Mouse (Mus musculus) lung, embryonic 14.5 days (tissue): Measurements from ENCODE around the gene Fam169b. TPM values are rescaled to one million over a fixed set of nuclear protein-coding genes. Genes with fewer than 3 reads are reported as not detected.
"Not testable (repeated sequence)": the region's sequence is repeated elsewhere in the genome, so short reads cannot be mapped to it uniquely, and the experiment has no call there.

ENCODE experiments used
- ATAC-seq: fragments of 200-750 bp; cut with Nextera tagmentation; 2 replicates; pipeline ENCODE4 v1.8.0; 2017; ENCODE audit warnings: mild to moderate bottlenecking, moderate TSS enrichment, moderate library complexity; ENCODE audit not compliant: insufficient read depth
- DNase-seq: peaks from one replicate; pipeline ENCODE4 v3.0.0-alpha.2; 2015
- H3K27ac ChIP-seq: fragments of 300-500 bp; sonication (generic); 2 replicates; pipeline ENCODE4 v1.5.1; 2014; ENCODE audit warnings: low read depth, mild to moderate bottlenecking, moderate library complexity
- H3K27me3 ChIP-seq: fragments of 300-500 bp; sonication (generic); 2 replicates; pipeline ENCODE4 v1.6.1; 2014; ENCODE audit warnings: low read length, control low read depth; ENCODE audit not compliant: insufficient read depth
- H3K36me3 ChIP-seq: fragments of 300-500 bp; sonication (generic); 2 replicates; pipeline ENCODE4 v1.6.1; 2014; ENCODE audit warnings: control low read depth; ENCODE audit not compliant: insufficient read depth
- H3K4me1 ChIP-seq: fragments of 300-500 bp; sonication (generic); 2 replicates; pipeline ENCODE4 v1.6.1; 2014; ENCODE audit warnings: antibody characterized with exemption, control low read depth; ENCODE audit not compliant: insufficient read depth
- H3K4me2 ChIP-seq: fragments of 300-500 bp; sonication (generic); 2 replicates; pipeline ENCODE4 v1.6.1; 2014; ENCODE audit warnings: mild to moderate bottlenecking
- H3K4me3 ChIP-seq: fragments of 300-500 bp; sonication (generic); 2 replicates; pipeline ENCODE4 v1.5.1; 2014; ENCODE audit warnings: low read depth, low read length
- H3K9ac ChIP-seq: fragments of 300-500 bp; sonication (generic); 2 replicates; pipeline ENCODE4 v1.6.1; 2014
- H3K9me3 ChIP-seq: fragments of 300-500 bp; sonication (generic); 2 replicates; pipeline ENCODE4 v1.6.1; 2016; ENCODE audit warnings: low read depth, low read length, control low read depth
- CTCF ChIP-seq: IDR thresholded peaks from 2 replicates; pipeline ENCODE4 v1.5.1; 2016; ENCODE audit warnings: antibody characterized with exemption, low read depth
- WGBS: fragments of 180-500 bp; shearing (Covaris S2); extraction: QIAGEN DNeasy Blood & Tissue Kit; methylation state at CpG from one replicate; pipeline ENCODE4 v1.1.7; 2014; 5-methylcytosine and 5-hydroxymethylcytosine counted together
- polyA plus RNA-seq: library from polyadenylated mRNA; unstranded; fragments of >200 nt; fragmentation: Nextera tagmentation; extraction: Ambion mirVana; gene quantifications from 2 replicates; pipeline ENCODE4 v1.2.1, GENCODE M21; 2014

Fam169b gene
- polyA plus RNA-seq, 1 experiment from 2014 or later: 1.5 TPM

GRCm38 (mm10) chr7:68272607-68273006 is 1.0 kb upstream of the Fam169b start:
- Histone ChIP-seq H3K4me3 (no peak overlapping the region), H3K4me1 (peaks cover 5% of the 10 kb centered on the region; the same call in 1 of the 2 replicates), H3K27me3 (peaks cover 8% of the 10 kb centered on the region; the same call in 1 of the 2 replicates), H3K36me3 (no peaks in the 10 kb centered on the region), H3K4me2 (no peak overlapping the region), H3K9me3 (no peaks in the 10 kb centered on the region), H3K9ac (no peak overlapping the region), H3K27ac (no peak overlapping the region)
- 87% methylated on average over 10 of the region's 10 CpGs for WGBS
- no peak for TF ChIP-seq CTCF
- no peak for DNase-seq
- no peak for ATAC-seq

GRCm38 (mm10) chr7:68274218-68274617 is 579 bp downstream of the Fam169b start:
- no peak overlapping the region for H3K27ac ChIP-seq
- peaks cover 8% of the 10 kb centered on the region; the same call in 1 of the 2 replicates for H3K27me3 ChIP-seq
- DNase-seq: no peak
- H3K36me3 ChIP-seq: no peaks in the 10 kb centered on the region
- H3K4me3 ChIP-seq: no peak overlapping the region
- H3K4me2 ChIP-seq: no peak overlapping the region
- peaks cover 5% of the 10 kb centered on the region; the same call in 1 of the 2 replicates for H3K4me1 ChIP-seq
- no peak overlapping the region for H3K9ac ChIP-seq
- H3K9me3 ChIP-seq: no peaks in the 10 kb centered on the region
- 80% methylated on average over 2 of the region's 2 CpGs for WGBS
- no peak for ATAC-seq
- TF ChIP-seq CTCF: no peak

DNA sequence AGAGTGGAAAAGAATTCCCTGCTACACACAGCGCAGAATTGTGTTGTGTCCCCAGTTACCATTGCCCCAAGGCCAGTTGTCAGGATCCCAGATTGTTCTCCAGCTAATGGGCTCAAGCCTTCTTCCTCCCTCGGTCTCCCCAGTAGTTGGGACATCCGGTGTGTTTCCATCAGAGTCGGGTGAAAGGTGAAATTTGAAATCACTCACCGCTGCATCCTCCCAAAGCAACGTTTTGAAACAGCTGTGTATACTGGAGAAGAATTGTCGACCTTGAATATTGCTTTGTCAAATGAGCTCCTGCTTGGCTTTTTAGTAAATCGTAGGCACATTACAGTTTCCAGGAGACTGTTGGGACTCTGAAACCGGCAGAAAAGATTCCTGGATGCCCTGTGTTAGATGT is 1.3 kb downstream of the Fam169b start:
- H3K9ac ChIP-seq: no peak overlapping the region
- peaks cover 8% of the 10 kb centered on the region; the same call in 1 of the 2 replicates for H3K27me3 ChIP-seq
- peak; percentile 22 for DNase-seq
- peaks cover 5% of the 10 kb centered on the region; the same call in 1 of the 2 replicates for H3K4me1 ChIP-seq
- H3K27ac ChIP-seq: no peak overlapping the region
- 50% methylated on average over 9 of the region's 9 CpGs for WGBS
- no peak overlapping the region for H3K4me3 ChIP-seq
- no peaks in the 10 kb centered on the region for H3K36me3 ChIP-seq
- no peak for TF ChIP-seq CTCF
- ATAC-seq: no peak
- no peak overlapping the region for H3K4me2 ChIP-seq
- H3K9me3 ChIP-seq: no peaks in the 10 kb centered on the region

GRCm38 (mm10) chr7:68275445-68275837 is 1.8 kb downstream of the Fam169b start:
- ATAC-seq (0 out of 2 replicates have a peak, but pooled peaks have one; percentile 12), DNase-seq (peak; percentile 30)
- H3K9me3 ChIP-seq, H3K27ac ChIP-seq, H3K36me3 ChIP-seq, H3K27me3 ChIP-seq, H3K4me1 ChIP-seq: not testable (repeated sequence)
- Histone ChIP-seq H3K4me3 (peak overlapping the region; percentile 39), H3K4me2 (peak overlapping the region; percentile 70), H3K9ac (peak overlapping the region; percentile 45; the same call in 1 of the 2 replicates)
- 49% methylated on average over 9 of the region's 9 CpGs for WGBS

DNA sequence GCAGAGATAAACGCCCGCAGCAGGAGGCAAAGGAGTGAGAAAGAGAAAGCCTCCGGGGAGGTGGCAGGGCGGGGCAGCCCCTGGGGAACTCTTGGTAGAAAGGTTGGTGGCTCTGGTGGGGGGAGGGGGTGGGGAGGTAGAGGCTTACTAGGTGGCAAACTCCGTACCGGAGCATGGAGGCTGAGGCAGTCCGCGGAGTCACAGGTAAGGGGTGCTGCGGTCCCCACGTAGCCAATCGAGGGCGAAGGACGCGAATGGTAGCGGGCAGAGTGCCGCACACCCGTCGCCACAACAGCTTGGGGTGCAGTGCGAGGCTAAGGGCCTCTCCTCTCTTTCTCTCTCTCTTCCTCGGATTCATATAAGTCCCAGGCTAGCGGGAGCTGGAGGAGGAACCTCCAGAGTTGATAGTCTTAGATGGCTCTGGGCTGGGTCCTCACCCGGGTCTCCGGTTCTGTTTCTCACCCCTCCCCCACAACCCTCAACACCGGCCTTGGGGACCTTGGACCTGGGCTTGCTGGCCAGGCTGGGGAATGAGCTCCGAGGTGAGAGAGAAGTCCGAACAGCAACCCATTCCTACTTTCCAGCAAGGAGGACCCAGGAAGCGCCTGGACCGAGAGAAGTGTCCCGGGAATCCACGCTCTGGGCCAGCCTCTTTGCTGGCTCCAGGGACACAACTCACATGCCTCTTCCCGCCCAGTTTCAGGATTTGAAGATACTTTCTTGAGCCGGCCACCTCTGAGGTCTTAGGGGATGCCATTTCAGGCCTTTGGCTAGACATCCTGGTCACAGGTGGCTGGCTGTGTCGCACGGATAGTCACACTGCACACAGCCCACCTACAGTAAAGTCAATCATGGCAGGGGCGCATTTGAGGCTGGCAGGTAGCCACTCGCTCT is 2.4 kb downstream of the Fam169b start:
- Histone ChIP-seq H3K27me3 (peaks cover 8% of the 10 kb centered on the region; the same call in 1 of the 2 replicates), H3K9ac (peak overlapping the region; percentile 45; the same call in 1 of the 2 replicates), H3K27ac (no peak overlapping the region), H3K4me3 (peak overlapping the region; percentile 39), H3K36me3 (no peaks in the 10 kb centered on the region), H3K4me2 (peak overlapping the region; percentile 70), H3K4me1 (peaks cover 5% of the 10 kb centered on the region; the same call in 1 of the 2 replicates), H3K9me3 (no peaks in the 10 kb centered on the region)
- DNase-seq: peak; percentile 43
- 9% methylated on average over 36 of the region's 36 CpGs for WGBS
- no peak for TF ChIP-seq CTCF
- ATAC-seq: peak; percentile 32; the same call in 1 of the 2 replicates

DNA sequence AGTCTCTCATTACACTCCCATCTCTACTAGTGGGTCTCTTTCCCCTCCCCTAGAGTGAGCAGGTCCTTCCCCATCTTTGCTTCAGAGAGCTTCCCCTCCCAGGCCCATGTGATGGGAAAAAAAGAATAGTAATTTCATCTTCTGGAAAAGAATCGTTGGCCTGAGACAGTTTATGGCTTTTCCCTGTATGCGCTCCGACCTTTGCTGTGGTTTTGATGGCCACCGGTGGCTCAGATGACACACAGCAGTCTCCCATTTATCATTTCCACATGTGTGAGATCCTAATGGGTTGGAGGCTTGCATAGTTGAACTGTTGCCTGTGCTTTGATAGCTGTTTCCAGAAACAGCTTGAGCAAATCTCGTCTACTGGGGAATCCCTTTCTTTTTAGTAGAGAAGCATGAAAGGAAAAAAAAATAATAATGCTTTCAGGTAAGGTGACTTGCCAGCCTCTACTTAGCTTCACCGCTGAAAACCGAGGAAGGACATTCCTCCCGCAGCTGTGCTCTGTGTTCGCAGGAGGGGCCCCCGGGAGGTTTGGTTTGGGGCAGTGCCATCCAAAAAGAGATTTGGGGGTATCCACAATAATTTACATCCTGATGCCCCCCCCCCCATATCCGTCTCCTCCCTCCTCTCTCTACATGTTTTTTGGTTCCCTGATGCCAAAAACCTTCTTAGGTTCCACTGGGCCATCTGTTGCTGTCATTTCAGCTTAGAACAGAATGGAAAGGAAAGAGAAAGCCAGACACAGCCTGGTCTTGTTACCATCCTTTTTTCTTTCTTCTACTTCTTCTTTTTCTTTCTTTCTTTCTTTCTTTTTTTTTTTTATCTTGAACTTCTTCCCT is 3.6 kb downstream of the Fam169b start:
- no peak for TF ChIP-seq CTCF
- Histone ChIP-seq H3K9me3 (no peaks in the 10 kb centered on the region), H3K27ac (no peak overlapping the region), H3K27me3 (peaks cover 8% of the 10 kb centered on the region; the same call in 1 of the 2 replicates), H3K4me1 (peaks cover 5% of the 10 kb centered on the region; the same call in 1 of the 2 replicates), H3K4me2 (no peak overlapping the region), H3K4me3 (no peak overlapping the region), H3K36me3 (no peaks in the 10 kb centered on the region), H3K9ac (no peak overlapping the region)
- DNase-seq: peak; percentile 29
- no peak for ATAC-seq
- 26% methylated on average over 11 of the region's 11 CpGs for WGBS
